Mouse (Mus musculus): Measurements from ENCODE around the gene Prtn3. TPM values are rescaled to one million over a fixed set of nuclear protein-coding genes. Genes with fewer than 3 reads are reported as not detected.

The Prtn3 gene
- polyA plus RNA-seq, 1 experiment from 2014 or later: 3.5 TPM

DNA sequence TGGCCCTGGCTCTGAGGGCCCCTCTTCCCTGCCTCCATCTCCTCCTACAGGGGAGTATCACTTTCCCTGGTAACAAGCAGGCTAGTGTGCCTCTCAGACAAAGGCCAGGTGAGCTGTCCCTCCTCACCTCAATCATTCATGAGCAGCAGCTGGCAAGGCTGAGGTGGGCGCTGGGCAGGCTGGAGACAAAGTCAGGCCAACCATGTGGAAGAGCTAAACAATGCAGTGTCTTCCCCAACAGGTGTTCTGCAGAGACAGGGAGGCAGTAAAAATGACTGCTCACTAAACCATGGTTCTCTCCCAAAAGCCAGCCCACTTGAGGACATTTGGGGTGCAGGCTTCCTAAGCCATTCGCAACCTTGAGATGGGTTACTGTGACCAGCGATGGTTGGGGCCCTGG lies 22.6 kb upstream of the Prtn3 start:
- no peak for TF ChIP-seq CTCF (IDR thresholded peaks at IDR 0.05; ENCODE audit: low read depth)
- Histone ChIP-seq H3K4me1 (ENCODE audit: insufficient read depth) (peaks cover 19% of the 10 kb centered on the region), H3K27ac (ENCODE audit: low read depth) (peak overlapping the region; percentile 100), H3K4me2 (peak overlapping the region; percentile 97), H3K36me3 (ENCODE audit: insufficient read depth) (peaks cover 13% of the 10 kb centered on the region), H3K9ac (peak overlapping the region; percentile 86), H3K4me3 (ENCODE audit: low read depth, low read length) (peak overlapping the region; percentile 99; the same call in 1 of the 2 replicates), H3K9me3 (ENCODE audit: low read depth, low read length) (no peaks in the 10 kb centered on the region), H3K27me3 (ENCODE audit: insufficient read depth, low read length) (no peaks in the 10 kb centered on the region)
- ATAC-seq (ENCODE audit: insufficient read depth) (no peak), DNase-seq (no peak)
- 64% methylated on average over 3 of the region's 3 CpGs for WGBS

DNA sequence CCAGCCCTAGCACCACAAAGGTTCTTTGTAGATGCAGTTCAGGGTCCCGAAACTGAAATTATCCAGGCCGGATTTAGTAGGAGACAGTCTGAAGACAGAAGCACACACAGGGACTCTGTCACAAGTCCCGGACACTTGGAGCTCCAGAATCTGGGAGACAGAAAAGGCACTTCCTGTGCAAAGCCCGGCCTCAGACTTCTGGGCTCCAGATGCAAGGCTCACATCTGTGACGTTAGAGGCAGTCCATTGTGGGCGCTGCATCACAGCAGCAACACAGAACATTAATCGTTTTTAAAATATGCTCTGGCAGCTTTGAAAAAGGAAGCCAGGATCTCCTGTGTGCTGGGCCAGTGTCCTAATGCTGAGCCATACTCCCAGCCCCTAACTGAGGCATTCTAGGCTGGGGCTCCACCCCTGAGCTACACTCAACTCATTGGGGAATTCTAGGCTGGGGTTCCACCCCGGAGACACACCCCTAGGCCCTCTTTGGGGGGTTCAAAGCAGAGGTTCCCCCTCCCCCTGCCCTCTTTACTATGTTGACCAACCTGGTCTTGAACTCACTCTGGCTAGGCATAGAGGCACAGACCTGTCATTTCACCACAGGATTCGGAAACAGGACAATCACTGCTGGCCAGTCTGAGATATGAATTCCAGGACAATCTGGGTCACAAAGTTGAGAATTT lies 22.0 kb upstream of the Prtn3 start:
- H3K4me1 ChIP-seq (ENCODE audit: insufficient read depth): peaks cover 22% of the 10 kb centered on the region
- H3K36me3 ChIP-seq (ENCODE audit: insufficient read depth): peaks cover 19% of the 10 kb centered on the region
- peak; percentile 83 for DNase-seq

DNA sequence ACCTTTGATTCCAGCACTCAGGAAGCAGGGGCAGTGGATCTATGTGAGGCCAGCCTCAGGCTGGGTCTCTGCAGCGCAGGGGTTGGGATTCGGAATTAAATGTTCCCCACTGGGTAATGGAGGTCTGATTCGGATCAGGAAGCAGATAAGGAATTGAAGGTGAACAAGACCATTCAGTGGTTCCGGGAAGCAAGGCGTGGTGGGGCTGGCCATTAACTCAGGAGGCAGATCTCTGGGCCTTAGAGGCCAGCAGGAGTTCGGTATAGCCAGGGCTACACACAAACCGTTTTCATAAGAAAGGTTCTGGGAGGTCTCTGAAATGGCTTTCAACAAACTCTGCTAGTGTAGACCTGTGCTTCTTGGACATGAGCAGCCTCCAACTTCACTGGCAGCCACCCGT lies 21.4 kb upstream of the Prtn3 start:
- DNase-seq: no peak
- 25% methylated on average over 8 of the region's 8 CpGs for WGBS

More for the DNA sequence above, 22.0 kb upstream of the Prtn3 start:
- Histone ChIP-seq H3K27ac (ENCODE audit: low read depth) (peak overlapping the region; percentile 100), H3K4me3 (ENCODE audit: low read depth, low read length) (peak overlapping the region; percentile 99), H3K27me3 (ENCODE audit: insufficient read depth, low read length) (no peaks in the 10 kb centered on the region), H3K9me3 (ENCODE audit: low read depth, low read length) (no peaks in the 10 kb centered on the region), H3K9ac (peak overlapping the region; percentile 86), H3K4me2 (peak overlapping the region; percentile 97)
- 24% methylated on average over 9 of the region's 9 CpGs for WGBS
- no peak for ATAC-seq (ENCODE audit: insufficient read depth)
- no peak for TF ChIP-seq CTCF (IDR thresholded peaks at IDR 0.05; ENCODE audit: low read depth)

DNA sequence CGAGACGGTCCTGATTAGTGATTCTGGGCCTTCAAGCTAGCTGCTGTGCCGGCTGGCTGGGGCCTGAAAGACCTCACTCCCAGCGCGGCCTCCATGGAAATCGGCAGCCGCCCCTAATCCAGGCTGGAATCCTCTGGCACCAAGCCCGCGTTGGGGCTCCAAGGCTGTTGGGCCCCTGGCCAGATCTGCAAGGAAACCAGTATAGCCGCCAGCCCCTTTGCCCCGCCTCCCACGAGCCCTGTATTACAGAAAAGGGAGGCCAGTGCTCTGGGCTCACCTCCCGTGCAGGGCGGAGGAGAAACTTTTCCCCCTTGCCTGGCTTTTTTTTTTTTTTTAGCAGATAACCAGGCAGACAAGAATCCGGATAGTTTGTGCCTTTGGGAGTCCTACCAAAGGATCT lies 20.9 kb upstream of the Prtn3 start:
- peak; percentile 67 for ATAC-seq (ENCODE audit: insufficient read depth)
- peak overlapping the region; percentile 99 for H3K4me3 ChIP-seq (ENCODE audit: low read depth, low read length)
- WGBS: 2% methylated on average over 15 of the region's 15 CpGs
- DNase-seq: peak; percentile 100
- peaks cover 34% of the 10 kb centered on the region for H3K4me1 ChIP-seq (ENCODE audit: insufficient read depth)
- peak overlapping the region; percentile 100 for H3K27ac ChIP-seq (ENCODE audit: low read depth)
- peaks cover 31% of the 10 kb centered on the region for H3K36me3 ChIP-seq (ENCODE audit: insufficient read depth)
- TF ChIP-seq CTCF (IDR thresholded peaks at IDR 0.05; ENCODE audit: low read depth): no peak
- no peaks in the 10 kb centered on the region for H3K9me3 ChIP-seq (ENCODE audit: low read depth, low read length)
- no peaks in the 10 kb centered on the region for H3K27me3 ChIP-seq (ENCODE audit: insufficient read depth, low read length)
- peak overlapping the region; percentile 97 for H3K4me2 ChIP-seq
- H3K9ac ChIP-seq: peak overlapping the region; percentile 86

More for the DNA sequence above, 21.4 kb upstream of the Prtn3 start:
- peaks cover 28% of the 10 kb centered on the region for H3K4me1 ChIP-seq (ENCODE audit: insufficient read depth)
- H3K9me3 ChIP-seq (ENCODE audit: low read depth, low read length): no peaks in the 10 kb centered on the region
- H3K36me3 ChIP-seq (ENCODE audit: insufficient read depth): peaks cover 25% of the 10 kb centered on the region
- no peak for TF ChIP-seq CTCF (IDR thresholded peaks at IDR 0.05; ENCODE audit: low read depth)
- peak overlapping the region; percentile 99 for H3K4me3 ChIP-seq (ENCODE audit: low read depth, low read length)
- peak overlapping the region; percentile 100 for H3K27ac ChIP-seq (ENCODE audit: low read depth)
- ATAC-seq (ENCODE audit: insufficient read depth): no peak
- peak overlapping the region; percentile 97 for H3K4me2 ChIP-seq
- peak overlapping the region; percentile 86 for H3K9ac ChIP-seq
- no peaks in the 10 kb centered on the region for H3K27me3 ChIP-seq (ENCODE audit: insufficient read depth, low read length)

DNA sequence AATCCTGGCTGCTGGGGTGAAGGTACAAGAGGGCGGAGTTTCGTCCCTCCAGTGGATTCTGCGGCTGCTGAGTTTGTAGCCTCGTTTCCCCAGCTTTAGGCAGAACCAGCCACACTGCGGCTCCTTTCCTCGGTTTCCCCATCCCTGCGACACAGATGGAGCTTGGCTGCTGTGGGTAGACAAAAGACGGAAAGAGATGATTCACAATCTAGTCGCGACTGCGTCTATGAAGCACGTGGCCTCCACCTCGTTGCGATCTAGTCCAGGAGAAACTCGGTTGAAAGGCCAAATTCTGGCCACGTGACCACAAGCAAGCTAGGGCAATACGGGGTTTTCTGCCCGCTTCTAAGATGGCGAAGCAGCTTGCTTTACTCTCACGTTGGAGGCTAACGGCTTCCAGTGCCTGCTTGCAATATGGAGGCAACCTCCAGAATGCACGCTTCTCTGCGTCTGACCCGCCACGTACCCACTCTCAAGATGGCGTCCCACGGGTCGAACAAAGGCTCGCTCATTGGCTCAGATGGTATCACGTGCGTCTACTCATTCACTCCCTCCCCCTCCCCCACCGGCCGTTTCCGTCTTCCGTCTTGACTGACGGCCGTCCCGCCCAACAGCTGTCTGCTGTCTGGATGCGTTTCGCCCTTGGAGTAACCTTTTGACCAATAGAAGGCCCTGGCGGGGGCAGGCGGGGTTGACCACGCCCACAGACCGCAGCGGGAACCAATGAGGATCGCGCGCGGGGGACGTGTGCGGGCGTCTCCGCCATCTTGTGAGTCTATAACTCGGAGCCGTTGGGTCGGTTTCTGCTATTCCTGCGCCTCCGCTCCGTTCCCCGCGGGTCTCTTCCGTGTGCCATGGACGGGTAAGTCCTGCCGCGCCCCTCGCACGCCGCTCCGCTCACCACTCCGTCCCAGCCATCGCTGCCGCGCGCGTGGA lies 20.1 kb upstream of the Prtn3 start, which contains the start of gene Ptbp1:
Gene Ptbp1, plus strand, starts transcription at position 568 of the 936 bp plus-strand sequence.
- Histone ChIP-seq H3K36me3 (ENCODE audit: insufficient read depth) (peaks cover 38% of the 10 kb centered on the region), H3K27ac (ENCODE audit: low read depth) (peak within 1 kb of the TSS; percentile 100), H3K4me3 (ENCODE audit: low read depth, low read length) (peak within 1 kb of the TSS; percentile 99), H3K9ac (peak within 1 kb of the TSS; percentile 99), H3K4me2 (peak within 1 kb of the TSS; percentile 97), H3K9me3 (ENCODE audit: low read depth, low read length) (no peaks in the 10 kb centered on the region), H3K4me1 (ENCODE audit: insufficient read depth) (peaks cover 35% of the 10 kb centered on the region), H3K27me3 (ENCODE audit: insufficient read depth, low read length) (no peaks in the 10 kb centered on the region)
- ATAC-seq (ENCODE audit: insufficient read depth): peak; percentile 85
- peak; percentile 100 for DNase-seq
- under 1% methylated on average over 75 of the region's 75 CpGs for WGBS
- no peak for TF ChIP-seq CTCF (IDR thresholded peaks at IDR 0.05; ENCODE audit: low read depth)

DNA sequence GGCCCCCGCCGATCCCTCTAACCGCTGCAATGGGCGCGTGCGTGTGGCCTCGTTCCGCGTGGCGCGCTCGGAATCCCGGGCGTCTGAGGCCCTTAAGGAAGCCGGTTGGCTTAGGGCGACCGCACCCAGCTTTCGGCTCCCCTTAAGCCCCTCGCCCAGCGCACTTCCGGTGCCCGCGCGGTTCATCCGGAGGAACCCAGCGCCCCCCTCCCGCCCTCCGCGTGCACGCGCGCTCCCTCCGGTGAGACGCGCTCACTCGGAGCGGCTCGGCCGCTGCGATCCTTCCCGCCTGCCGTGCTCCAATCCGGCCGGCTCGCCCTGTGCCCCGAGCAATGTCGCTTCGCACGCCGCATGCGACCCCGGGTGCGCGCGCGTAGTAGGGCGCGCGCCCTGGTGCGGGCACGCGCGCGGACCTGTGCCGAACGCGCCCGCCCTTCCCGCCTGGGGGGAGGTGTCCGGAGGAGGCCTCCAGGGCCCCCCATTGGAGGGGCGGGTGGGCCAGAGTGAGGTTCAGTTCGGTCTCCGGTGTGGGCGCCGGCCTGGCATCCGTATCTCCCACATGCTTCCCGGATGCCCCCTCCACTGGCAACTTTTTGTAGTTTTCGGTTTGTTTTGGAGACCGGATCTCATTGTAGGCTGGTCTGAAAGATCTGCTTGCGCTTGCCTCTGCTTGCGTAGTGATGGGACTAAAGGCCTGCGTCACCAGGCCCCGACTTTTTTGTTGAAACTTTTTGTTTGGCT lies 19.3 kb upstream of the Prtn3 start:
- peak overlapping the region; percentile 99 for H3K4me3 ChIP-seq (ENCODE audit: low read depth, low read length)
- peak; percentile 14 for ATAC-seq (ENCODE audit: insufficient read depth)
- peak overlapping the region; percentile 100 for H3K27ac ChIP-seq (ENCODE audit: low read depth)
- no peaks in the 10 kb centered on the region for H3K9me3 ChIP-seq (ENCODE audit: low read depth, low read length)
- peaks cover 46% of the 10 kb centered on the region for H3K36me3 ChIP-seq (ENCODE audit: insufficient read depth)
- peaks cover 39% of the 10 kb centered on the region for H3K4me1 ChIP-seq (ENCODE audit: insufficient read depth)
- no peak for TF ChIP-seq CTCF (IDR thresholded peaks at IDR 0.05; ENCODE audit: low read depth)
- peak; percentile 84 for DNase-seq
- peak overlapping the region; percentile 99 for H3K9ac ChIP-seq
- WGBS: under 1% methylated on average over 83 of the region's 83 CpGs
- no peaks in the 10 kb centered on the region for H3K27me3 ChIP-seq (ENCODE audit: insufficient read depth, low read length)
- H3K4me2 ChIP-seq: peak overlapping the region; percentile 96

All from lung, embryonic 14.5 days (tissue).